In genomic region chr2:109182993-109183392, GRCm38 (mm10) we compare ENCODE assay signal across 31 mouse cellular contexts.
DNase-seq lines count a peak whose midpoint lies in the region; ATAC-seq lines count a peak whose summit lies in the region.
"Had no signal": no experiment of that assay in that cellular context is flagged by ENCODE, and none has a peak within 500 bp of the region (broad histone marks: within the 10 kb centered on the region; RNA-seq: fewer than 3 reads in every experiment).

No protein-coding gene starts in this region.

- intact Hi-C loops in left cerebral cortex, postnatal 4 days (cut with DNase I) = no loop called here

- H3K27me3 ChIP-seq in forebrain, embryonic 11.5 days (ENCODE audit: control insufficient read depth, insufficient read depth, low read length) = no peaks in the 10 kb centered on the region
- no peaks in the 10 kb centered on the region for H3K27me3 ChIP-seq in forebrain, embryonic 12.5 days
- H3K27me3 ChIP-seq in hindbrain, embryonic 10.5 days (ENCODE audit: insufficient read depth, poor library complexity, severe bottlenecking) = no peaks in the 10 kb centered on the region
- H3K27me3 ChIP-seq: heart, embryonic 15.5 days; hindbrain, embryonic 12.5 days; kidney, embryonic 15.5 days; limb, embryonic 13.5 days; megakaryocyte, embryonic 14.5 days; midbrain, embryonic 12.5 days; neural tube, embryonic 13.5 days; stomach, embryonic 15.5 days had no signal

- no peaks in the 10 kb centered on the region for H3K36me3 ChIP-seq in forebrain, embryonic 11.5 days (ENCODE audit: control insufficient read depth, insufficient read depth, low read length)
- H3K36me3 ChIP-seq in forebrain, embryonic 12.5 days (replicated peaks) = no peaks in the 10 kb centered on the region
- H3K36me3 ChIP-seq in hindbrain, embryonic 10.5 days = no peaks in the 10 kb centered on the region
- H3K36me3 ChIP-seq: G1E; heart, embryonic 10.5 days; heart, embryonic 15.5 days; hindbrain, embryonic 12.5 days; kidney, embryonic 15.5 days; limb, embryonic 13.5 days; midbrain, embryonic 12.5 days; neural tube, embryonic 13.5 days; stomach, embryonic 15.5 days had no signal

- H3K27ac ChIP-seq in forebrain, embryonic 11.5 days (ENCODE audit: low read depth, low read length) = no peak overlapping the region
- H3K27ac ChIP-seq in forebrain, embryonic 12.5 days = no peak overlapping the region
- H3K27ac ChIP-seq in hindbrain, embryonic 10.5 days = no peak overlapping the region
- H3K27ac ChIP-seq: heart, embryonic 10.5 days; heart, embryonic 15.5 days; hindbrain, embryonic 12.5 days; hindbrain, postnatal 0 days; kidney, embryonic 15.5 days; left cerebral cortex, adult 2 months; limb, embryonic 13.5 days; midbrain, embryonic 12.5 days; neural tube, embryonic 13.5 days; stomach, embryonic 15.5 days had no signal

- DNase-seq in forebrain, embryonic 11.5 days (ENCODE audit: low spot score) = no peak
- DNase-seq in left cerebral cortex, adult 11 months (ENCODE audit: low spot score) = peak; percentile 7
- no peak for DNase-seq in left cerebral cortex, postnatal 4 days
- peak; percentile 78 for DNase-seq in brain, adult 2 months (ENCODE audit: low read depth, low spot score)
- DNase-seq in retina, embryonic 14.5 days (ENCODE audit: low spot score) = peak; percentile 15
- DNase-seq in hindbrain, embryonic 10.5 days (ENCODE audit: low spot score) = no peak
- no peak for DNase-seq in embryo, embryonic 9.5 days (ENCODE audit: extremely low spot score)
- DNase-seq: adrenal gland, postnatal 25 days; cerebellum, adult 2 months; cerebellum, postnatal 14 days; forebrain, postnatal 0 days; gastrocnemius, postnatal 25 days; heart, adult 11 months; kidney, adult 11 months; kidney, postnatal 36 days; right cerebral cortex, postnatal 14 days; thymus, postnatal 14 days had no signal

- no peak overlapping the region for H3K4me3 ChIP-seq in forebrain, embryonic 11.5 days (ENCODE audit: low read depth, low read length)
- no peak overlapping the region for H3K4me3 ChIP-seq in forebrain, embryonic 12.5 days (replicated peaks)
- no peak overlapping the region for H3K4me3 ChIP-seq in hindbrain, embryonic 10.5 days
- H3K4me3 ChIP-seq: heart, embryonic 10.5 days; heart, embryonic 15.5 days; hindbrain, embryonic 12.5 days; kidney, embryonic 15.5 days; left cerebral cortex, adult 2 months; limb, embryonic 13.5 days; megakaryocyte, embryonic 14.5 days; midbrain, embryonic 12.5 days; neural tube, embryonic 13.5 days; stomach, embryonic 15.5 days had no signal

- ATAC-seq in forebrain, embryonic 11.5 days (replicated peaks; ENCODE audit: low FRiP score) = 0 out of 2 replicates have a peak, but pooled peaks have one; percentile 30
- no peak for ATAC-seq in forebrain, embryonic 12.5 days (ENCODE audit: low FRiP score)
- ATAC-seq: forebrain, postnatal 0 days; hindbrain, postnatal 0 days had no signal

- H3K4me1 ChIP-seq in forebrain, embryonic 11.5 days (replicated peaks; ENCODE audit: control insufficient read depth, insufficient read depth, low read length) = no peaks in the 10 kb centered on the region
- H3K4me1 ChIP-seq in forebrain, embryonic 12.5 days = no peaks in the 10 kb centered on the region
- H3K4me1 ChIP-seq in hindbrain, embryonic 10.5 days (replicated peaks) = no peaks in the 10 kb centered on the region
- H3K4me1 ChIP-seq: heart, embryonic 10.5 days; heart, embryonic 15.5 days; hindbrain, embryonic 12.5 days; kidney, embryonic 15.5 days; limb, embryonic 13.5 days; megakaryocyte, embryonic 14.5 days; midbrain, embryonic 12.5 days; neural tube, embryonic 13.5 days; stomach, embryonic 15.5 days had no signal

- 81% methylated on average over 3 of the region's 3 CpGs for WGBS in forebrain, embryonic 11.5 days
- 68% methylated on average over 3 of the region's 3 CpGs for WGBS in forebrain, embryonic 12.5 days
- WGBS in hindbrain, embryonic 10.5 days = 91% methylated on average over 3 of the region's 3 CpGs

- no peak overlapping the region for H3K4me2 ChIP-seq in forebrain, embryonic 11.5 days (ENCODE audit: low read depth, low read length, severe bottlenecking)
- no peak overlapping the region for H3K4me2 ChIP-seq in forebrain, embryonic 12.5 days
- H3K4me2 ChIP-seq: heart, embryonic 15.5 days; hindbrain, embryonic 12.5 days; kidney, embryonic 15.5 days; limb, embryonic 13.5 days; liver, embryonic 11.5 days; midbrain, embryonic 12.5 days; neural tube, embryonic 13.5 days; stomach, embryonic 15.5 days had no signal

- H3K9me3 ChIP-seq in forebrain, embryonic 11.5 days (ENCODE audit: control insufficient read depth, low read length) = no peaks in the 10 kb centered on the region
- no peaks in the 10 kb centered on the region for H3K9me3 ChIP-seq in forebrain, embryonic 12.5 days
- H3K9me3 ChIP-seq in hindbrain, embryonic 10.5 days = no peaks in the 10 kb centered on the region
- H3K9me3 ChIP-seq: heart, embryonic 10.5 days; heart, embryonic 15.5 days; hindbrain, embryonic 12.5 days; kidney, embryonic 15.5 days; limb, embryonic 13.5 days; midbrain, embryonic 12.5 days; neural tube, embryonic 13.5 days; stomach, embryonic 15.5 days had no signal

- H3K9ac ChIP-seq in forebrain, embryonic 11.5 days (ENCODE audit: low read length) = no peak overlapping the region
- no peak overlapping the region for H3K9ac ChIP-seq in forebrain, embryonic 12.5 days
- H3K9ac ChIP-seq: forebrain, postnatal 0 days; heart, embryonic 15.5 days; hindbrain, embryonic 12.5 days; kidney, embryonic 15.5 days; limb, embryonic 13.5 days; midbrain, embryonic 12.5 days; neural tube, embryonic 13.5 days; stomach, embryonic 15.5 days had no signal

Comparison
In these comparisons a context has a peak if more than half of its experiments do, and no peak if none do; other contexts are left out.
1. DNase-seq: peak in left cerebral cortex, adult 11 months (single experiment), brain, adult 2 months (single experiment) and retina, embryonic 14.5 days (single experiment); none in forebrain, embryonic 11.5 days (single experiment), left cerebral cortex, postnatal 4 days (single experiment), hindbrain, embryonic 10.5 days (single experiment) and embryo, embryonic 9.5 days (single experiment).